Mouse (Mus musculus): ENCODE measurements around the gene Ubap2l.
A peak's percentile ranks its signal among the peaks of the same experiment; 100 is the strongest.

Gene Ubap2l

DNA sequence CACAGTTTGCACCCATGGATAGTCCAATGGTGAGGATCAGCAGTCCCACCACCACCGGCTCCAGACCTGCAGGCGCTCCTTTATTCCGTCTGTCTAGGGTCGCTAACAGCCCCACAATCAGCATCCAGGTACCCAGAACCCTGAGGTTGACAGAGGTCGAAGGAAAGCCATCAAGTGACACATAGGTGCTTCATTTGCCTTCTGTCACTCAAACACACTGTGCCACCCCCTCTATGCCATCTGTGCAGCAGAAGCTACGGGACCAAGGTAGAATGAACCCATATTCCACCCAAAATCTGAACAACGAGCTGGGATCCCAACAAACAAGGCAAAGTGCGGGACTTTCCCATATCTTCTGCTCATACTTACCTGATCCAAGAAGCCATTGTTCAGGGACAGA is 86.9 kb downstream of the Ubap2l start:
- no peak for DNase-seq

- peak; percentile 75 for DNase-seq
Observed at GRCm38 (mm10) chr3:89963926-89964739, 88.3 kb downstream of the Ubap2l start.

DNA sequence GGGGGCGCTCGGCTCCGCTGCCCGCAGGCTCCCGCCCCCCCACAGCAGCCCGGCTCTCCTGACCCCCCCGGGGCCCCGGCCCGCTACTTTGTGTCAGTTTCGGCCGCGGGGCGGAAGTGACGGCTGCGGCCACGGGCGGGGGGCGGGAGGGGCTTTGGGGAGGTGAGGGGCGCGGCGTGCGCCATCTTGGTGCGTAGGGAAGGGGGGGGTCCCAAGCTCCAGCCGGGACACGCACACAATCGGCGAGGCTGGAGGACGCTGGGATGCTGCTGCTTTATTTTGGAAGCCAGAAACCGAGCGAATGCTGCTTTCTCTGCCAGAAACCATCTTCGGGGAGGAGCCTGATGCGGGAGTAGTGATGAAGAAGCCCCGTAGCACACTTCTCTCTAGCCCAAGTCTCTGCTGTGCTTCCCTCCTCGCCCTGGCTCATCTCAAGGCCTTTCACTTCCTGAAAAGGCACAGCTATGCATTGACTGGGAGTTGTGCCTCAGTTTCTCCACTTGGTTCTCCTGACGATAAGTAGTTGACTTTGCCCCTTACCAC is 89.1 kb downstream of the Ubap2l start, which contains the start of gene Atp8b2:
Atp8b2 (minus strand) TSS at position 288 of the 543 bp plus-strand sequence.
- peak; percentile 64 for DNase-seq

GRCm38 (mm10) chr3:89962751-89963220 is 89.6 kb downstream of the Ubap2l start:
- peak; percentile 50 for DNase-seq

GRCm38 (mm10) chr3:89962059-89962750 is 90.2 kb downstream of the Ubap2l start:
- DNase-seq: peak; percentile 44

GRCm38 (mm10) chr3:89961436-89961835 is 91.0 kb downstream of the Ubap2l start:
- DNase-seq: no peak

- peak; percentile 93 for DNase-seq
Observed at GRCm38 (mm10) chr3:89960469-89960868, 92.0 kb downstream of the Ubap2l start.

DNA sequence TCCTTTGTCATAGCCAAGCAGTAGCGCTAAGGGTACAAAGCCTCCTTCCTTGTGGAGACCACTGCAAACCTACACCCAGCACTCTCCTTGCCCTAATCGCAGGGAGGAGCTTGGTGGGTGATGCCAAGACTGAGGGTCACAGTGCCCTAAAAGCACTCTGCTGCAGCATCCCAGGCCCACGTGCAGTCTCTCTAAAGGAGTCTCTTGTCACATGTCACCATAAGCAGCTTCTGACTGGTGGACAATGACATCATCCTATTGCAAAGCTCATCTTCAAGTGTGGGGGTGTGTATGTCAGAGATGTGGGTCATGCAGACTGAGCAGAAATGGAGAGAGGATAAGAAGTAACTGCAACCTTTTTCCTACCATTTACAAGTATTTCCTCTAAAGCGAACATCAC is 93.0 kb downstream of the Ubap2l start:
- DNase-seq: peak; percentile 78

DNA sequence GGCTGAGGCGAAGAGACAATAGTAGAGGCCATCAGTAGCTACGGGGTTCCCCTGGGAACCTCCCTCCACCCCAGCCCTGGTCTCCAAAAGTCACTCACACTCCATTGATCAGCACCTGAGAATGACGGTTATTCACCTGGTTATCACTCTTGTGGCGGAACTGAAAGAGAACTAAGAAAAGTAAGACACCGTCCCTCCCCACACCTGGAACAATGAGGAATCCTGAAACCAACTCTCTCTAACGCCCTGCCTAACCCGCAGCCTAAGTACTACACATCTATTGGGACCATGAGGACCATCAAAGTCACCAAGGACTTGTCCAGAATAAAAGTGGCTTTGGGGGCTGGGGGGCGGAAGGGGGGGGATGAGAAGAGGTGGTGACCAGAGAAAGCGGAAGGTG is 94.5 kb downstream of the Ubap2l start:
- no peak for DNase-seq

- no peak for DNase-seq
Observed at GRCm38 (mm10) chr3:89956177-89956971, 96.1 kb downstream of the Ubap2l start.

DNA sequence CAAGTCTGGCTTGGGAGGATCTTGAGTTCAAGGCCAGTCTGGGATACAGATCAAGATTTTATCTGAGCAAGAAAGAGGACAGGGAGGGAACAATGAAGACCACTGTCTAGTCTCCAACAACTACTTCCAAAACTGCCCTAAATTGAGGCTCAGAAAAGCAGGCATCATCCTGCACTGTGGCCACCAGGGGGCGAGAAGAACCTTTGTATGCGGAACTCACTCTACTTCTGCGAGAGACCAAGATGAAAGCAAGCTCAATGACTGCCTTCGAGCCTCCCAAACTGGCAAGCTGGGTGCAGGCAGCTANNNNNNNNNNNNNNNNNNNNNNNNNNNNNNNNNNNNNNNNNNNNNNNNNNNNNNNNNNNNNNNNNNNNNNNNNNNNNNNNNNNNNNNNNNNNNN is 99.0 kb downstream of the Ubap2l start:
- DNase-seq: peak; percentile 80
